Mouse (Mus musculus): ENCODE results near the gene Foxm1.
"Not testable (repeated sequence)": the region's sequence is repeated elsewhere in the genome, so short reads cannot be mapped to it uniquely, and the experiment has no call there.

Gene Foxm1

DNA sequence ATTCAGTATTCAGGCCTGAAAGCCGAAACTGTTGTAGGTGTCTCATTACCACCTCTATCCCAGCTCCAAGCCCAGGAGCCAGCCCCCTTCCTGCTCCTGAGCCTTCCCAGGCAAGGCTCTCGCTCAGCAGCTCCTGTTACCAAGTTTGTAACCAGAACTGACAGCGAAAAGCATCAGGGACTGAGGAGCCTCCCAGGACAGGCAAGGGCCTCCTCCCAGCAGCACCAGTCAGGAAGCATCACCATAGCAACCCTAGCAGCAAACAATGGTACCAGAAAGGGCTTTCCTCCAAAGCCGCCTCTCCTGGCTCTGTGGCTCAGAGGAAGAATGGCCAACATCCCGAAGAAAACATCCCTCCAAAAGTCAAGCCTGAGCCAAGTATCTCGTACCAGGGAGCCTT, 12.4 kb downstream of the Foxm1 start, which contains the start of the genes Tex52 and Gm44596:
TSS of gene Tex52 (plus strand) at position 265 of the 400 bp plus-strand sequence.
TSS of gene Gm44596 (plus strand) at position 312 of the 400 bp plus-strand sequence.
- no peak for DNase-seq (ENCODE audit: extremely low read depth, low read depth, low spot score)

DNA sequence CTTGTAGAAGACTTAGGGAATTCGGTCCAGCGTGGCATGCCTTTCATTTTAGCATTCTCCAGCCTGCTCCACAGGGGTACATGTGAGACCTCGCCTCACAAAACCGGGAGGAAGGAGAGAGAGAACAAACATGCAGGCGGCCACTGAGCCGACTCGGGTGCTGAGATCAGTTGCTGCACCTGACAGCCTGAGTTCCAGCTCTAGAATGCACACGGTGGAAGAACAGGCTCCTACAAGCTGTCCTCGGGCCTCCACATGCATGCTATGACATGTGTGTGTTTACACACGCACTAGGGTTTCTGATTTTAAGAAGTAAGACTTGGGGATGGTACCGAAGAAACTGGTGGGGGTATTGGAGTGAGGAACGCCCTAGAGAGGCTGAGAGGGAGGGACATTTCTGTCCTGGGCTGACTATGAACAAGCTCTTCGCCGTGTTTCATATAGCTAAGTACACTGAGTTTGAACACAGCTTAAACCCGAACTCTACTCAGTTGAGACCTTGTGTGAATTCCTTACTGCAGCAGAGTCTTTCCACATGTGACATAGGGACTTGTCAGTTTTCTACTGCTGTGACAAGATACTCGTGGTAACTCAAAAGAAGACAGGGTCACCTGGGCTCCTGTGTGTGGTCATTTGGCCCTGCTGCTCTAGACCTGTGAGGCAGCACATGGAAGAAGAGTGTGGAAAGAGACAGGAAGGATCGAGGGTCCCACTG, 13.8 kb downstream of the Foxm1 start:
- DNase-seq (ENCODE audit: extremely low read depth, low read depth, low spot score) = no peak

- no peak for DNase-seq (ENCODE audit: extremely low read depth, low read depth, low spot score)
Observed at GRCm38 (mm10) chr6:128379636-128380035, 16.9 kb downstream of the Foxm1 start.

DNA sequence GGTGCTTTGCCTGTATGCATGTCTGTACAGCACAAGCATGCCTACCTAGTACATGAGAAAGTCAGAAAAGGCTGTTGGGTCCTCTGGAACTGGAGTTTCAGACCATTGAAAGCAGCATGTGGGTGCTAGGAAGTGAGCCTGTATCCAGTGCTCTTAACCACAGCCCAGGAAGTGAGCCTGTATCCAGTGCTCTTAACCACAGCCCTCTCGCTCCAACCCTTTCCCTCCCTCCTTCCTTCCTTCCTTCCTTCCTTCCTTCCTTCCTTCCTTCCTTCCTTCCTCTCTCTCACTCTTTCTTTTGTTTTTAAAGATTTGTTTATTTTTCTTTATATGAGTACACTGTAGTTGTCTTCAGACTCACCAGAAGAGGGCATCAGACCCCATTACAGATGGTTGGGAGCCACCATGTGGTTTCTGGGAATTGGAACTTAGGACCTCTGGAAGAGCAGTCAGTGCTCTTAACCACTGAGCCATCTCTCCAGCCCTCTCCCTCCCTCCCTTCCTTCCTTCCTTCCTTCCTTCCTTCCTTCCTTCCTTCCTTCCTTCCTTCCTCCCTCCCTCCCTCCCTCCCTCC, 17.9 kb downstream of the Foxm1 start:
- DNase-seq (ENCODE audit: extremely low read depth, low read depth, low spot score) = not testable (repeated sequence)

GRCm38 (mm10) chr6:128381254-128381653, 18.5 kb downstream of the Foxm1 start:
- DNase-seq (ENCODE audit: extremely low read depth, low read depth, low spot score) = no peak

DNA sequence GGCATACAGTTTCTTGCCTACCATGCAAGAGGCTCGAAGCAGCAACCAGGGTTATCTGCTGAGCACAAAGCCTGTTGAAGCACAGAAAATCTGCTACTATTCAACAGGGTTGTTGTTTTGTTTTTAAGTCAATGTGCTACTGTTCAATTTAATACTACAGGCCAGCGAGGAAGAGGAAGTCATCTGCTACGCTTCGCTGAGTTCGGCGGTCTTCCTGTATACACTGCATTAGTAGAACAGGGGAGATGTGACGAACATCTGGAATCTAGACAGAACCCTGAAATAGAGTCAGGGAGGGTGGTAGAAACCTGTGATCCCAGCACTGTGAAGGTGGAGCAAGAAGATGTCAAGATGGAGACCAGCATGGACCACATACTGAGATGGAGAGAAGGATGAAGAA, 21.0 kb downstream of the Foxm1 start:
- DNase-seq (ENCODE audit: extremely low read depth, low read depth, low spot score) = no peak

GRCm38 (mm10) chr6:128385026-128385425, 22.3 kb downstream of the Foxm1 start:
- peak; percentile 69 for DNase-seq (ENCODE audit: extremely low read depth, low read depth, low spot score)

GRCm38 (mm10) chr6:128389185-128389584, 26.4 kb downstream of the Foxm1 start:
- peak; percentile 97 for DNase-seq (ENCODE audit: extremely low read depth, low read depth, low spot score)

- DNase-seq (ENCODE audit: extremely low read depth, low read depth, low spot score) = peak; percentile 84
Observed at GRCm38 (mm10) chr6:128390683-128391082, 27.9 kb downstream of the Foxm1 start.

GRCm38 (mm10) chr6:128397574-128398261, 35.0 kb downstream of the Foxm1 start:
- DNase-seq (ENCODE audit: extremely low read depth, low read depth, low spot score) = peak; percentile 95

GRCm38 (mm10) chr6:128398996-128399395, 36.2 kb downstream of the Foxm1 start, which contains the start of gene Nrip2:
Nrip2 (plus strand) TSS chr6:128399296.
- DNase-seq (ENCODE audit: extremely low read depth, low read depth, low spot score) = no peak

GRCm38 (mm10) chr6:128399421-128400185, 36.8 kb downstream of the Foxm1 start:
- DNase-seq (ENCODE audit: extremely low read depth, low read depth, low spot score) = no peak

DNA sequence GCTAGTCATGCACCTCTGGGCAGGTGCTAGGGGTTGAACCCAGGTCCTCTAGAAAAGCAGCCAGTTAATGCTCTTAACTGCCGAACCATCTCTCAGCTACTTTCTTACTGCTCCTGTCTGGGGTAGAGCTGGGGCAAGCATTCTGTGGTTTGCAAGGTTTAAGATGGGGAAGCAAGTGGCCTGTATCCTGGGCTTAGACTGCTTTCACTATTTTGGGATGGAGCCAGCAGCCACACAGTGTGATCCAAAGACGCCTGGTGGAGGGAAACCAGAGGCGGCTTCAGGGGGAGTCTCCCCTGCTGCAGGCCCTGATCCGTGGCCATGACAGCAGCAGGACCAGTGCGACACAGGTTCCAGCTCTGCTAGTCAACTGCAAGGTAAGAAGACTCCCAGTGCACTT, 41.9 kb downstream of the Foxm1 start:
- DNase-seq (ENCODE audit: extremely low read depth, low read depth, low spot score) = no peak

- no peak for DNase-seq (ENCODE audit: extremely low read depth, low read depth, low spot score)
Observed at GRCm38 (mm10) chr6:128408544-128409125, 45.9 kb downstream of the Foxm1 start.

DNA sequence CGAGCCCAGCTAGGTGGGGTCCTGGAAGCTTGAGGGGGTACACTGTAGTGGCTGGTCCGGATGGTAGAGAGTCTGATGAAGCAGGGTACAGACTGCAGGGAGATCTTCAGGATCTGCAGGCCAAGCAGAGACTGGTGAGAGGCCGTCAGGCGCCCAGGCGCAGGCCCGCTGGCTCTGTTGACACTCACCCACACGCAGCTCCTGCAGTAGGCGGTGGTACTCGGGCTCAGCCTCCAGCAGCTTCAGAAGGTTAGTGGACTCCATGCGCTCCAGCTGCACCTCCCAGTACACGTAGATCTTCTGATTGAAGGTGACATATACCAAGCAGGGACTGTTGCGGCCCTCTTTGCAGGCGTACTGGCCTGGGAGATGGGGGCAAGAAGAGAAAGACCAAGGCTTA, 47.5 kb downstream of the Foxm1 start:
- DNase-seq (ENCODE audit: extremely low read depth, low read depth, low spot score) = no peak

- DNase-seq (ENCODE audit: extremely low read depth, low read depth, low spot score) = no peak
Observed at GRCm38 (mm10) chr6:128411115-128411514, 48.3 kb downstream of the Foxm1 start.

DNA sequence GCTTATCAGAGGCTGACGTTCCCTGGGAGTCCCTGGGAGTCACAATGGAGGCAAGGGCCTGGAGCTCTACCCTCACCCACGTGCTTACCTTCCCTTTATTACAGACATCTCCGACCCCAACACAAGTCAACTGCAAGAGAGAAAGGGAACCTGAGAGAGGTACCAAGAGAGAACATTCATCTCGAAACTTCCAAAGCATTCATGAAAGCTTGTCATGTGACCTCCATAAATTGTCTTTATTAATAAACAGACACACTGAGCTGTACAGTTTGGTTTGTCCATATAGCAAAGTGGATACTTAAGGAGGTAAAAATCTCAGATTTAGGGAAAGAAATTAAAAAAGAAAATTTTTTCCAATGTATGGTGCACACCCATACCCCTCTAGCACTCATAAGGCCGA, 53.4 kb downstream of the Foxm1 start:
- no peak for DNase-seq (ENCODE audit: extremely low read depth, low read depth, low spot score)

- no peak for DNase-seq (ENCODE audit: extremely low read depth, low read depth, low spot score)
Observed at GRCm38 (mm10) chr6:128418076-128418475, 55.3 kb downstream of the Foxm1 start.

DNA sequence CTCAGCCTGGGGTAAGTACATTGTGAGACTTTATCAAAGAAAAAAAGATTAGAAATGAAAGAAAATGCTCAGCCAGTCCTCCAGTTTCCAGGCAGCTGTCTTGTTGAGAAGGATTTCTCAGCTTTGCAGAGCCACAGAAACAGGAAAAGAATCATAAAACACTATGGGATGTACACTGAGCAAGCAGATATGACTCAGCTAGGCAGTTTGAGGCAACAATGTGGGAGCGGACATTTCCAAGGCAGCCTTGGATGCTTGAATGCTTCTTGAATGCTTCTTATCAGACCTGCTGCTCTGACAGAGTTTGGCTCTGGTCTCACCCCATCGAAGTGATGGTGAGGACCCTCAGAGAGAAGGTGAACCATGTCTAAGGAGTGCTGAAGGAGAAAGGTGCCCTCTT, 58.3 kb downstream of the Foxm1 start:
- no peak for DNase-seq (ENCODE audit: extremely low read depth, low read depth, low spot score)

GRCm38 (mm10) chr6:128421480-128421879, 58.7 kb downstream of the Foxm1 start:
- DNase-seq (ENCODE audit: extremely low read depth, low read depth, low spot score) = peak; percentile 78
